Mouse (Mus musculus) cerebral cortex, adult 2 months (tissue): ENCODE data around the gene Agtr2.

Source experiments
- WGBS: fragments of 180-500 bp; shearing (Covaris S2); methylation state at CpG from one replicate; pipeline ENCODE4 v1.1.7; 2018; 5-methylcytosine and 5-hydroxymethylcytosine counted together

Agtr2 gene

DNA sequence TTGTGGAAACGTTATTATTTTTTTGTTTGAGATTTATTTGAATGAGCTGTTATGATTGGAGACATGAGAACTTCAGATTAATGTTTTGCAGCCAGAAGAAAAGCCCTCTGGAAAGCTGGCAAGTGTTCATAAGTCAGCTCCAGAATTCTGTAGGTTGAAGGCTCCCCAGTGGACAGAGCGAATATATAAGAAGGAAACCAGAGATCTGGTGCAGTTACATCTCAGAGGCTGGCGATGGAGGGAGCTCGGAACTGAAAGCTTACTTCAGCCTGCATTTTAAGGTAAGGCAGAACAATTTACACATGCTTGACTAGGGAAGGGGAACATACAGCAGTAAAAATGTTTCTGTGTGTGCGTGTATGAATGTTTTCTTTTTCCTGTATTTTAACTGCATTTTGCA lies at the start of gene Agtr2:
Gene Agtr2 (plus strand): TSS at position 131 of the 400 bp plus-strand sequence.
- WGBS = 61% methylated on average over 5 of the region's 5 CpGs

DNA sequence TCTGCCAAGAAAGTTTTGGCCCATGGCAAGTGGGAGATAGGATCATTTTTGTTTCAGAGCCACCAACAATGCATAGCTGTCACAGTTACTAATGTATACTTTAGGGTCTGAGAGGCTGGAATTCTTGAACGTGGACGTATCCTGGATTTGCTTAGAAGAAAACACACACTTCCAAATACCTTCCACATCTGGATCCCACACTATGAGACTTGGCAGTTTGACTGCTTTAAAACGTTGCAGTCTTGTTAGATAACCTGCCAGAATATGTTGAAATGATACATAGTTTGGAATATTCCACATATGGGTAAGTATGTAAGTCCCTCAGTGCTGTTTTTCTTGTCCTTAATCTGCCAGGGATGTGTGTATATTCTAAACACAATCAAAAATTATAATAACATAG lies 31.8 kb upstream of the Agtr2 start:
- 63% methylated on average over 3 of the region's 3 CpGs for WGBS

DNA sequence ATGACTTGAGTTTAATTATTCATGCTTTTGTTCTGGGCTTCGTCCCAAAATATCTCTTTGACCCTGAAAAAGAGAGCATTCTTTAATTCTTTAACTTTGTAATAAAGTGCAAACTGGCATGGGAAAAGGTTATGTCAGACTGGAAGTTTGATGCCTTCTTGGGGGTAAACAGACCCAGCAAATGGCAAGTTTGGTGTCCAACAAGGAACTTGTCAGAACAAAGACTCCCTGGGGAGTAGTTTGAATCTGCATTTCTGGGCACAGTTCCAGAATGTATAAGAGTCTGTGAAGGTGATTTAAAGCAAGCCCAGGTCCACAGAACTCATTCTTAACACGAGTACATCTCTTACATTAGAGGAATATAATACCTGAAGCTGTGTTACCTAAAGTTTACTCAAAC lies 3.8 kb downstream of the Agtr2 start:
- 59% methylated on average over 2 of the region's 2 CpGs for WGBS

DNA sequence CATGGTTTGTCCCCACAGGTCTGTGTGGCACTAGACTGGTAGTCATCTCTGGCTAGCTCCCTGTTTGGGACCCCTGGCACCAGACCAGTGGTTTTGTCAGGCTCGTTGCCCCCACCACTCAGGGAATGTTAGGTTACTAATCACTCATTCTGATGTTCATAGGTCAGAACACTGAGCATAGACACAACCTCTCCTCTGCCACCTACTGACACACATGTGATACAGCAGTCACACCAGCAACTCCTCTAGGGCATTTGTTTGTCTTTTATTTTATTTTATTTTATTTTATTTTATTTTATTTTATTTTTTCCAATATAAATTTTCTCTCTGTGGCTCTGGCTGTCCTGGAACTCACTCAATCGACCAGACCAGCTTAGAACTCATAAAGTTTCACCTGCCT lies 15.9 kb downstream of the Agtr2 start:
- WGBS = 56% methylated on average over 2 of the region's 2 CpGs

DNA sequence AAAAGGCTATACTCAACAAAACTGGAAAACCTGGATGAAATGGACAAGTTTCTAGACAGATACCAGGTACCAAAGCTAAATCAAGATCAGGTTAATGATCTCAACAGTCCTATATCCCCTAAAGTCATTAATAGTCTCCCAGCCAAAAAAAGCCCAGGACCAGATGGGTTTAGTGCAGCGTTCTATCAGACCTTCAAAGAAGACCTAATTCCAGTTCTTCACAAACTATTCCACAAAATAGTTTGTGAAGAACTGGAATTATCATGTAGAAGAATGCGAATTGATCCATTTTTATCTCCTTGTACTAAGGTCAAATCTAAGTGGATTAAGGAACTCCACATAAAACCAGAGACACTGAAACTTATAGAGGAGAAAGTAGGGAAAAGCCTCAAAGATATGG lies 23.0 kb downstream of the Agtr2 start:
- WGBS = 96% methylated on average over 2 of the region's 2 CpGs

DNA sequence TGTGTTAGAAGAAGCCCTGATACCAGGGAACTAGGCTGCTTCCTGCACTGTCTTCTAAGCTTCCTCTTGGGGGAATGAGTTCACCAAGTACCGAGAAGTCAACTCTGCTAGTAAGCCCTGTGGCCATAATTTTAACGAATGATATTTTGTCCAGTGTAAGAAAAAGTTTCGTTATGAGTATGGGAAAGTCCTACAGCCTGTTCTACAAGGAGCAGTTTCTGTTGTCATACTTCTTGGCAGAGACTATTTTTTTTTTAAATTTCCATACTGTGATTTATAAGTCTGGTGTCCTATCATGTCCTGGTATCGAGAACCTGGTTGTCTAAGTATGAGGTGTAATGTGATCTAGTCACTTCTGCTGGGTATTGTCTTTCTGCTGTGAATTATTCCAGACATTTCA lies 38.2 kb downstream of the Agtr2 start:
- WGBS = 91% methylated on average over 4 of the region's 4 CpGs
